Mouse (Mus musculus) E14TG2a.4 (cell line): Measurements from ENCODE around the gene B3gnt8.

ENCODE experiments used
- CTCF ChIP-seq: conservative IDR thresholded peaks from 2 replicates; pipeline ENCODE4 v1.5.1; 2014; ENCODE audit warnings: low read length
- NANOG ChIP-seq: IDR thresholded peaks from 2 replicates; pipeline ENCODE4 v1.6.1; 2014; ENCODE audit warnings: borderline replicate concordance, low read length, mixed read lengths
- POU5F1 ChIP-seq: IDR thresholded peaks from 2 replicates; pipeline ENCODE4 v1.6.1; 2014; ENCODE audit warnings: low read length, borderline replicate concordance

GRCm38 (mm10) chr7:25628323-25628620, 1.8 kb downstream of the B3gnt8 start:
- TF ChIP-seq CTCF (no peak), POU5F1 (no peak), NANOG (no peak)
